Mouse (Mus musculus): ENCODE measurements around the gene Grin1. TPM values are rescaled to one million over a fixed set of nuclear protein-coding genes. Genes with fewer than 3 reads are reported as not detected.

Gene Grin1
- not detected for polyA plus RNA-seq (2014; fragmentation: Illumina TruSeq; extraction: RNeasy Lipid Tissue Mini Kit (QIAGEN cat#74804); ENCODE audit: low read depth, low replicate concordance)

GRCm38 (mm10) chr2:25318971-25319773, at the start of gene Grin1:
Gene Grin1 (minus strand): TSS chr2:25319187.

GRCm38 (mm10) chr2:25365091-25365761, 46.2 kb upstream of the Grin1 start, which contains the start of gene Uap1l1:
Gene Uap1l1 (minus strand): TSS chr2:25365682.

GRCm38 (mm10) chr2:25356208-25357079, 37.5 kb upstream of the Grin1 start, which contains the start of gene Dpp7:
Gene Dpp7 (minus strand): TSS chr2:25356359.

DNA sequence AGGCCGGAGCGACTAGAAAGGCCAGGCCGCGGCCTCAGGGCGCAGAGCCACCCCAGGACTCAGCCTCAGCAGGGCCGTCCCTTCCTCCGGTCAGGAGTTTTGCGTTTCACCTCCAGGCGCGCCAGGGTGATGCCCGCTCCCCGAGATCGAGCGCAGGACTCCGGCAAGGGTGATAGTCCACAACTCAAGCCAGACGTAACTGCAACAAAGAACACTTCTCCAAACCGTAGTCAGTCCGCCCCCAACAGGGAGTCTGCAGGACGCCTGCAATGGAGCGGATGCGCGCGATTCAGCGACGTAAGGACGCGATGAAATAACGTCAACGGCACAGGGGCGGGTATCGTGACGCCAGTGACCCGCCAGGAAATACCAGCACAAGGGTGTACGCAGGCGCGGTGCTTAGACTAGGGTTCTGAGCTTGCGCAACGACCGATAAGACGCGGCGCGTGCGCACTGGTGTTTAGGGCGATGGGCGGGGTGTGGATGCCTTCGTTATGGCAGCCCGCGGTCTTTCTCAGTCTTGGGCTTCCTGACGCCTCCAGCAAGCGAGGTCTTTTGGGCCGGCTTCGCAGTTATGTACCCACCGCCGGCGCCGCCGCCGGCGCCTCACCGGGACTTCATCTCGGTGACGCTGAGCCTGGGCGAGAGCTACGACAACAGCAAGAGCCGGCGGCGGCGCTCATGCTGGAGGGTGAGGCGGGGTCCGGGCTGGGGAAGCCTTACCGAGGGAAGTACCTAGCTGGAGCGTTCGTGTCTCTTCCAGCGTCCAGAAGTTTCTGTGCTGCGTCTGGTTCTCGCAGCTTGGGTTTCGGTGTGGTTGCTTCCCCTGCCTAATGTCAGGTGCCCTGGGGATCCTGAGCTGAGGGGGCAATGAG, 13.5 kb upstream of the Grin1 start, which contains the start of gene Man1b1:
TSS of gene Man1b1 (plus strand) at position 53 of the 875 bp plus-strand sequence.

GRCm38 (mm10) chr2:25289651-25290050, 29.3 kb downstream of the Grin1 start, which contains the start of gene Lrrc26:
Gene Lrrc26 (plus strand): TSS chr2:25289915.

DNA sequence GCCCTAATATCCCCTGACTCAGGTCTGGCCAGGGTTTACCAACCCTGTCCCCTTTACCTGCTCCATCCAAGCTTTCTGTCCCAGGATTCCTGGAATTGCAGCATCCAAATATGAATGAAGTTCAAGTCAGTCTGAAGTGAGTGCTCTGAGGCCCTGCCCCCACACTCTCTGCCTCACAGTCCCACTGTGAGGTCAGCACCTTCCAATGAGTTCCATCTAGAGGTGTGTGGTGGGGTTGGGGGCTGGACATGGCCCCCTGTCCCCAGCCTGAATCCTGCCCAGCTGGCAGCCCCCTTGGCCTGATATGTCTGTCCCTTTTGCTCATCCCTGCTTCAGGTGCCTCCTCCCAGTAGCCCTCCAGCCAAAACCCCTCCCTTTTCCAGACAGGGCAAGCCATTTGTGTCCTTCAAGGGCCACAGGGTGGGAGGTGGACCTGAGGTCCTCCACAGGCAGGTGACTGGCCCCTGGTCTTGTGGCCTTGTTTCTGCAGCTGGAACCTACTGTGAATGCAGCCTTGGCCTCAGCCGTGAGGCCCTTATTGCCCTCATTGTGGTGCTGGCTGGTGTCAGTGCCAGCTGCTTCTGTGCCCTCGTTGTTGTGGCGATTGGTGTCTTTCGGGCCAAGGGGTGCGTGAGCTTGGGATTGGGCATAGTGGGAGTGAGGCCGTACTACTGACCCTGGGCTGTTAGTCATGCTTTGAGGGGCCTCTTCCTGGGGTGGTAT, 30.9 kb downstream of the Grin1 start, which contains the start of gene Tmem210:
TSS of gene Tmem210 (plus strand) at position 219 of the 723 bp plus-strand sequence.

DNA sequence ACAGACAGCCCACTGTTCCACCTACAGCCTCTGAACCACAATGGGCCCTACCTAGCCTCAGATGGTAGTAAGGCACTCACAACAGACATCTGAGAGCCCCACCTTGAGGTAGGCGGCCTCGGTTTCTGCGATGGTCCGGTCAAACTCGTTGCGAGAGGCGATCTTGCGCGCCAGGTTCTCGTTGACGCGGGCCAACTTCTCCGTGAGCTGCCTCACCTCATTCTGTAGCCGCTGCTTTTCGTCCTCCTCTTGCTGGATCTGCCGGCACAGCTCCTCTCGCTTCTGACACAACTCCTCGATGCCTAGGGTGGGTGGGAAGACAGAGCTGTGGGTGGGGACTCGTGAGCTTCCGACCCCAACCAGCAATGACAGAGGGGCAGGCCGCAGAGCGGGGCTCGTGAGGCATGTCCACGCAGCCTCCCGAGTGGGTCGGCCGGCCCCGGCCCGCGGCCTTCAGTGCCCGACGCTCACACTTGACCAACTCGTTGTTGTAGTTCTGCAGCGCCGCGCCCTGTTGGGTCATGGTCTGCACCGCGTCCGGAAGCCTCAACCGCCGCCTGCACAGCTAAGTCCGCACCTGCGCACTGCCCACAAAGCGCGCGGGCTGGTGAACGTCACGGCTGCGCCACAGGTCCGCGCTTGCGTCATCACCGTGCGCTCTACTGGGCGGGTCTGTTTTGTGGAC, 47.0 kb downstream of the Grin1 start, which contains the start of the genes Ssna1 and Anapc2:
TSS of gene Ssna1 (minus strand) at position 612 of the 685 bp plus-strand sequence.
TSS of gene Anapc2 (plus strand) at position 652 of the 685 bp plus-strand sequence.

GRCm38 (mm10) chr2:25262291-25262767, 56.7 kb downstream of the Grin1 start, which contains the start of gene Tprn:
Gene Tprn (plus strand): TSS chr2:25262618.

GRCm38 (mm10) chr2:25255284-25255779, 63.7 kb downstream of the Grin1 start, which contains the start of gene Tmem203:
Gene Tmem203 (plus strand): TSS chr2:25255439.

DNA sequence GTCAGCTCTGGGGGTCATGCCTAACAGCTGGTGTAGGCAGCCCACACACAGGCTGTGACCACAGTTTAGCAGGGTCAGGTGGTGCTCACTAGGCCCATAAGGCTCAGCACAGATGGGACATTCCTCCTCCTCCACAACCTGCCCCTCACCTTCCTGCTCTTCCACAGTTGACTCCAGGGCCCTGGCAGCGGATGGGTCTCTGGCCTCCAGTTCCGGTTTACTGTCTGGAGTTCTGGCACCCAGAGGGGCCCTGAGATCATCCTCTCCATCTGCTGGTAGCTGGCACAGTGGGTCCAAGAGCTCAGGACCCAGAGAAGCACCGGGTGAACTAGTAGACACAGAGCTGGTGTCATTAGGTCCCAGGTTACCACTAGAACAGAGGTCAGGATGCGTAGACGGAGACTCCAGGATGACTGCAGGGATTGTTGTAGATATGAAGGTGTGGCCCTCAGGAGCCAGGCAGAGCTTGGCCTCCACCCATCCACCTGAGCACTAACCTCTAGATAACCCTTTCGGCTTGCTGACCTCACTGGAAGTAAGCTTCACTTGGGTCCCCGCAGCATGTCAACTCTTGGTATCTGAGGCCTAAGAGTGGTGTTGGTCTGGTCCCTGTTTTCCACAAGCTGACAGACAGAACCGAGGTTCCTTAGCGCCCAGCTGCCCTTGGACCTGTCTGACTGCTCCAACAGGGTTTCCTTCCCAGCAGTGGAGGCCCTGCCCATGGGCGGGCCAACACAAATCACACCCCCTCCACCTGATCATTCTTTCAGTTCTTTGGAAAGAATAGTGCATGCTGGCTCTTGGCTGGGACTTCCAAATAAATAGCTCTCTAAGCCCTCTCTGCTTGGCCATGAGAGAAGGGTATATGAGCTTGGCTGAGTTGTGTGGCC, 72.6 kb downstream of the Grin1 start, which contains the start of gene AL732309.1:
TSS of gene AL732309.1 (minus strand) at position 681 of the 890 bp plus-strand sequence.

DNA sequence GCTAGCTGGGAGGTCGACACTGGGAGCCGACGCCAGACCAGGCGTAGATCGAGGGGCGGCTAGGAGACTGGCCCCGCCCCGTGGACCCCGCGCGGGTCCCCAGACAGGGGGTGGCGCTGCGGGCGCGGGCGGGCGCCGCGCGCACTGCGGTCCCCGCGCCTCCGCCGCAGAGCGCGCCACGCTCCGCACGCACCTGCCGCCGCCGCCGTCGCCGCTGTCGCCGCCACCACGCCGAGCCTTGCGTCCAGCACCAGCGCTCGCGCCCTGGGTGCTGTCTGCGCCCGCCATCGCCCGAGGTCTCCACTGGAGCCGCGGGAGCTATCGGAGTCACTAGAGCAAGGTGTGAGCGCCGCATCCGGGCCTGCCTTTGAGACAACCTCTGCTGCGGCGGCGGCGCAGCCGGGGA, 76.9 kb downstream of the Grin1 start, which contains the start of the genes Rnf208 and Cysrt1:
TSS of gene Rnf208 (plus strand) at position 155 of the 406 bp plus-strand sequence.
TSS of gene Cysrt1 (minus strand) at position 352 of the 406 bp plus-strand sequence.

Other genes starting within 250 kb of the Grin1 start
- gene Entpd8, start 238.9 kb downstream of the Grin1 start, polyA plus RNA-seq (2014; fragmentation: Illumina TruSeq; extraction: RNeasy Lipid Tissue Mini Kit (QIAGEN cat#74804); ENCODE audit: low read depth, low replicate concordance): not detected
- gene Noxa1, start 224.0 kb downstream of the Grin1 start, polyA plus RNA-seq (2014; fragmentation: Illumina TruSeq; extraction: RNeasy Lipid Tissue Mini Kit (QIAGEN cat#74804); ENCODE audit: low read depth, low replicate concordance): not detected
- gene Nrarp, start 138.4 kb downstream of the Grin1 start, polyA plus RNA-seq (2014; fragmentation: Illumina TruSeq; extraction: RNeasy Lipid Tissue Mini Kit (QIAGEN cat#74804); ENCODE audit: low read depth, low replicate concordance): 9.5 TPM
- gene Tor4a, start 122.3 kb downstream of the Grin1 start, polyA plus RNA-seq (2014; fragmentation: Illumina TruSeq; extraction: RNeasy Lipid Tissue Mini Kit (QIAGEN cat#74804); ENCODE audit: low read depth, low replicate concordance): 4.8 TPM
- 34.5 TPM for gene Nelfb, start 107.7 kb downstream of the Grin1 start, polyA plus RNA-seq (2014; fragmentation: Illumina TruSeq; extraction: RNeasy Lipid Tissue Mini Kit (QIAGEN cat#74804); ENCODE audit: low read depth, low replicate concordance)
- gene Stpg3, start 104.5 kb downstream of the Grin1 start, polyA plus RNA-seq (2014; fragmentation: Illumina TruSeq; extraction: RNeasy Lipid Tissue Mini Kit (QIAGEN cat#74804); ENCODE audit: low read depth, low replicate concordance): not detected
- gene Fam166a, start 100.4 kb downstream of the Grin1 start, polyA plus RNA-seq (2014; fragmentation: Illumina TruSeq; extraction: RNeasy Lipid Tissue Mini Kit (QIAGEN cat#74804); ENCODE audit: low read depth, low replicate concordance): not detected
- 275 TPM for gene Tubb4b, start 94.5 kb downstream of the Grin1 start, polyA plus RNA-seq (2014; fragmentation: Illumina TruSeq; extraction: RNeasy Lipid Tissue Mini Kit (QIAGEN cat#74804); ENCODE audit: low read depth, low replicate concordance)
- gene Slc34a3, start 84.8 kb downstream of the Grin1 start, polyA plus RNA-seq (2014; fragmentation: Illumina TruSeq; extraction: RNeasy Lipid Tissue Mini Kit (QIAGEN cat#74804); ENCODE audit: low read depth, low replicate concordance): not detected
- gene Rnf224, start 82.4 kb downstream of the Grin1 start, polyA plus RNA-seq (2014; fragmentation: Illumina TruSeq; extraction: RNeasy Lipid Tissue Mini Kit (QIAGEN cat#74804); ENCODE audit: low read depth, low replicate concordance): not detected
- not detected for gene Rnf208, start 76.9 kb downstream of the Grin1 start, polyA plus RNA-seq (2014; fragmentation: Illumina TruSeq; extraction: RNeasy Lipid Tissue Mini Kit (QIAGEN cat#74804); ENCODE audit: low read depth, low replicate concordance)
- gene Cysrt1, start 76.7 kb downstream of the Grin1 start, polyA plus RNA-seq (2014; fragmentation: Illumina TruSeq; extraction: RNeasy Lipid Tissue Mini Kit (QIAGEN cat#74804); ENCODE audit: low read depth, low replicate concordance): not detected
- 6.4 TPM for gene AL732309.1, start 72.3 kb downstream of the Grin1 start, polyA plus RNA-seq (2014; fragmentation: Illumina TruSeq; extraction: RNeasy Lipid Tissue Mini Kit (QIAGEN cat#74804); ENCODE audit: low read depth, low replicate concordance)
- gene Tmem203, start 63.7 kb downstream of the Grin1 start, polyA plus RNA-seq (2014; fragmentation: Illumina TruSeq; extraction: RNeasy Lipid Tissue Mini Kit (QIAGEN cat#74804); ENCODE audit: low read depth, low replicate concordance): 9.8 TPM
- 3.3 TPM for gene Tprn, start 56.6 kb downstream of the Grin1 start, polyA plus RNA-seq (2014; fragmentation: Illumina TruSeq; extraction: RNeasy Lipid Tissue Mini Kit (QIAGEN cat#74804); ENCODE audit: low read depth, low replicate concordance)
- gene Ssna1, start 46.7 kb downstream of the Grin1 start, polyA plus RNA-seq (2014; fragmentation: Illumina TruSeq; extraction: RNeasy Lipid Tissue Mini Kit (QIAGEN cat#74804); ENCODE audit: low read depth, low replicate concordance): 49.1 TPM
- 42.7 TPM for gene Anapc2, start 46.7 kb downstream of the Grin1 start, polyA plus RNA-seq (2014; fragmentation: Illumina TruSeq; extraction: RNeasy Lipid Tissue Mini Kit (QIAGEN cat#74804); ENCODE audit: low read depth, low replicate concordance)
- gene Tmem210, start 31.0 kb downstream of the Grin1 start, polyA plus RNA-seq (2014; fragmentation: Illumina TruSeq; extraction: RNeasy Lipid Tissue Mini Kit (QIAGEN cat#74804); ENCODE audit: low read depth, low replicate concordance): not detected
- not detected for gene Lrrc26, start 29.3 kb downstream of the Grin1 start, polyA plus RNA-seq (2014; fragmentation: Illumina TruSeq; extraction: RNeasy Lipid Tissue Mini Kit (QIAGEN cat#74804); ENCODE audit: low read depth, low replicate concordance)
- gene Man1b1, start 13.2 kb upstream of the Grin1 start, polyA plus RNA-seq (2014; fragmentation: Illumina TruSeq; extraction: RNeasy Lipid Tissue Mini Kit (QIAGEN cat#74804); ENCODE audit: low read depth, low replicate concordance): 21.4 TPM
- 6.7 TPM for gene Dpp7, start 37.2 kb upstream of the Grin1 start, polyA plus RNA-seq (2014; fragmentation: Illumina TruSeq; extraction: RNeasy Lipid Tissue Mini Kit (QIAGEN cat#74804); ENCODE audit: low read depth, low replicate concordance)
- gene Uap1l1, start 46.5 kb upstream of the Grin1 start, polyA plus RNA-seq (2014; fragmentation: Illumina TruSeq; extraction: RNeasy Lipid Tissue Mini Kit (QIAGEN cat#74804); ENCODE audit: low read depth, low replicate concordance): 8.8 TPM
- gene Sapcd2, start 53.1 kb upstream of the Grin1 start, polyA plus RNA-seq (2014; fragmentation: Illumina TruSeq; extraction: RNeasy Lipid Tissue Mini Kit (QIAGEN cat#74804); ENCODE audit: low read depth, low replicate concordance): not detected
- 16.2 TPM for gene Entpd2, start 76.7 kb upstream of the Grin1 start, polyA plus RNA-seq (2014; fragmentation: Illumina TruSeq; extraction: RNeasy Lipid Tissue Mini Kit (QIAGEN cat#74804); ENCODE audit: low read depth, low replicate concordance)
- 36.7 TPM for gene Npdc1, start 80.2 kb upstream of the Grin1 start, polyA plus RNA-seq (2014; fragmentation: Illumina TruSeq; extraction: RNeasy Lipid Tissue Mini Kit (QIAGEN cat#74804); ENCODE audit: low read depth, low replicate concordance)
- not detected for gene Fut7, start 104.1 kb upstream of the Grin1 start, polyA plus RNA-seq (2014; fragmentation: Illumina TruSeq; extraction: RNeasy Lipid Tissue Mini Kit (QIAGEN cat#74804); ENCODE audit: low read depth, low replicate concordance)
- gene Abca2, start 109.5 kb upstream of the Grin1 start, polyA plus RNA-seq (2014; fragmentation: Illumina TruSeq; extraction: RNeasy Lipid Tissue Mini Kit (QIAGEN cat#74804); ENCODE audit: low read depth, low replicate concordance): 33.3 TPM
- 1.3 TPM for gene Clic3, start 137.7 kb upstream of the Grin1 start, polyA plus RNA-seq (2014; fragmentation: Illumina TruSeq; extraction: RNeasy Lipid Tissue Mini Kit (QIAGEN cat#74804); ENCODE audit: low read depth, low replicate concordance)
- gene Paxx, start 141.9 kb upstream of the Grin1 start, polyA plus RNA-seq (2014; fragmentation: Illumina TruSeq; extraction: RNeasy Lipid Tissue Mini Kit (QIAGEN cat#74804); ENCODE audit: low read depth, low replicate concordance): 27.9 TPM
- gene Ptgds, start 150.9 kb upstream of the Grin1 start, polyA plus RNA-seq (2014; fragmentation: Illumina TruSeq; extraction: RNeasy Lipid Tissue Mini Kit (QIAGEN cat#74804); ENCODE audit: low read depth, low replicate concordance): 1,706 TPM
- gene Lcn12, start 174.7 kb upstream of the Grin1 start, polyA plus RNA-seq (2014; fragmentation: Illumina TruSeq; extraction: RNeasy Lipid Tissue Mini Kit (QIAGEN cat#74804); ENCODE audit: low read depth, low replicate concordance): not detected
- gene Fbxw5, start 181.6 kb upstream of the Grin1 start, polyA plus RNA-seq (2014; fragmentation: Illumina TruSeq; extraction: RNeasy Lipid Tissue Mini Kit (QIAGEN cat#74804); ENCODE audit: low read depth, low replicate concordance): 77.7 TPM
- gene C8g, start 182.5 kb upstream of the Grin1 start, polyA plus RNA-seq (2014; fragmentation: Illumina TruSeq; extraction: RNeasy Lipid Tissue Mini Kit (QIAGEN cat#74804); ENCODE audit: low read depth, low replicate concordance): 4.2 TPM
- 13.2 TPM for gene Traf2, start 227.8 kb upstream of the Grin1 start, polyA plus RNA-seq (2014; fragmentation: Illumina TruSeq; extraction: RNeasy Lipid Tissue Mini Kit (QIAGEN cat#74804); ENCODE audit: low read depth, low replicate concordance)
- 280 TPM for gene Edf1, start 238.7 kb upstream of the Grin1 start, polyA plus RNA-seq (2014; fragmentation: Illumina TruSeq; extraction: RNeasy Lipid Tissue Mini Kit (QIAGEN cat#74804); ENCODE audit: low read depth, low replicate concordance)

Measured in heart, adult 10 weeks (tissue).